Mouse (Mus musculus): ENCODE results near the gene Rhox2f.
"Not testable (repeated sequence)": the region's sequence is repeated elsewhere in the genome, so short reads cannot be mapped to it uniquely, and the experiment has no call there.

Gene Rhox2f

DNA sequence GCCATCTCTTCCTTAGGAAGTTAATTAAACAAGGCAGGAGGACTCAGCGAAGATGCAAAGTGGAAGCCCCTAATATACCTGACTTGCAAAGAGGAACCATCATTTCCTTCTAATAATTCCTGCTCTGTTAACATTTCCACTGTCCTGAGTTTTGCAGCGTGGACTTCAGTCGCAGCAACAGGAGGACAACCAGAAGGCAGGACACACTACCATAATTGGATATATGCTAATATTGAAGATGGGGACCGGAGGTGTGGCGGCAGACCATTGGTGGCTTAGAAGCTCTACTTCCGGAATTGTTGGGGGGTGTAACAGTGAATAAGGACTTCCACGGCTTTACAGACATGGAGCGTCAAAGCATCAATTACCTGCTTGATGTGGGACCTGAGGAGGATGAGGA is at the start of gene Rhox2f:
Gene Rhox2f (plus strand): TSS at position 301 of the 400 bp plus-strand sequence.
- not testable (repeated sequence) for DNase-seq

DNA sequence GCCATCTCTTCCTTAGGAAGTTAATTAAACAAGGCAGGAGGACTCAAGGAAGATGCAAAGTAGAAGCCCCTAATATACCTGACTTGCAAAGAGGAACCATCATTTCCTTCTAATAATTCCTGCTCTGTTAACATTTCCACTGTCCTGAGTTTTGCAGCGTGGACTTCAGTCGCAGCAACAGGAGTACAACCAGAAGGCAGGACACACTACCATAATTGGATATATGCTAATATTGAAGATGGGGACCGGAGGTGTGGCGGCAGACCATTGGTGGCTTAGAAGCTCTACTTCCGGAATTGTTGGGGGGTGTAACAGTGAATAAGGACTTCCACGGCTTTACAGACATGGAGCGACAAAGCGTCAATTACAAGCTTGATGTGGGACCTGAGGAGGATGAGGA is 41.1 kb upstream of the Rhox2f start, which contains the start of gene Rhox2e:
Gene Rhox2e (plus strand): TSS at position 301 of the 400 bp plus-strand sequence.
- not testable (repeated sequence) for DNase-seq

DNA sequence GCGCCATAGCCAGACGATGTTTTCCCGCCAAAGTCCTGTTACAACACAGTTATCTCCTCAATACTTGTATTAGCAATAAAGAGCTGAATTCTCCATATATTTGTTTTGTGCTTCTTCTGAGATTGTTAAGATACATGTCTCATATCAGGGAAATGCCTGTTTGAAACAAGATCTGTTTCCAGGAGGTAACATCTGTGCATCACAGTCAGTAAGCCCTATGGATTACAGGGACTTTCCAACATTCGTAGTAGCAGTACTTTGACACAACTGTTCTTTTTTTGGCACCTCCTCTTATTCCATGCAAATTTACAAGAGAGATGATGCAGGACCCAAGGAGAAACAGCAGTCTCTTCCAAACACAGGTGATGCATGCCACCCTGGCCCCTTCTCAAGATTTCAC is 29.5 kb upstream of the Rhox2f start, which contains the start of gene Rhox3e:
Gene Rhox3e (plus strand): TSS at position 301 of the 400 bp plus-strand sequence.
- not testable (repeated sequence) for DNase-seq

DNA sequence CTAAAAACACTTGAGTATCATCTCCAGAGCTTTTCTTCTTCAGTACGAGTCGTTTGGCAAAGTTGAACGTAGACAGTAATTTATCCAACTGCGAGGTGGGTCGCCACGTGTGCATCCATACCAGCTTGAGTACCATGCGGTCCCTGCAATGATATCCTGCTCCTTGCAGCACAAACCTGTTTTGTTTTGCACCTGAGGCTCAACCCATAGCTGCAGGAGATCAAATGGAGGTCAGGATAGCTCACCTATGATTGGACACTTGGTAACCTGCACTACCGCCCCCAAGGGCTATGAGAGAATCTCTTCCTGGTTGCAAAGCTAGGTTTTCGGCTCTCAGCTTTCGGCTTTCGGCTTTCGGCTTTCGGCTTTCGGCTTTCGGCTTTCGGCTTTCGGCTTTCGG is 14.1 kb upstream of the Rhox2f start, which contains the start of gene Rhox4e:
Gene Rhox4e (plus strand): TSS at position 301 of the 400 bp plus-strand sequence.
- DNase-seq, result not testable (repeated sequence)

DNA sequence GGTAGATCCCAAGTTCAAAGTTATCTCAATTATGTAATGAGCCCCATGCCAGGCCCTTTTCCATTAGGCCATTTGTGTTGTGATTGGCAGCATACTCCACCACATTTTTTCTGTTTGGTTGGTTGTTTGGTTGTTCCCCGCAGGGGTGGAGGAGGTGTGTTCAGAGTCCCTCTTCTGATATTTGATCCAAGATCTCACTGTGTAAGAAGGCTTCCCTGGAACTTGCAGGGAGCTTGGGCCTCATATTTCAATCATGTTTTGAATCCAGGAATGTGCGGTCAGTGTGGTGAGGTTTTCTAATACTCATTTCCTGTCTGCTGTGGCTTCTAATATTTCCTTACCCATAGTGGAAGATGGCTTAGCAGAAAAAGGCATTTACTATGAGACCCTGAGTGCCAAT is 1.4 kb downstream of the Rhox2f start:
- not testable (repeated sequence) for DNase-seq

DNA sequence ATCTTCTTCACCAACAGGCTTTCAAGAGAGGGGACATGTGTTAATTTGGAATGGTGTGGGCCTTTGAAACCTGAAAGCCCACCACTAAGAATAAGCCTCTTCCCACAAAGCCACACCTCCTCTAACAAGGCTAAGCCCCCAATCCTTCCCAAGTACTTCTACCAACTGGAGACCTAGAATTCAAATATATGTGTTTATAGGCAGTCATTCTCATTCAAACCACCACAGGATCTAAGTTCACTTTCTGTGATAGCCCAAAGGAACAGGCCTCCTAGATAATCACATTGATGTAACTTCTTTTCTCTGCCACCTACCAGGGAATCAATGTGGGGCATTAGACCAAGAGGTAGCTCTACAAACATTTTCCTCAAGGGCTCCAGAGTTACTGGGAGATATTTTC is 9.5 kb downstream of the Rhox2f start, which contains the start of gene Rhox3f:
Gene Rhox3f (plus strand): TSS at position 301 of the 400 bp plus-strand sequence.
- not testable (repeated sequence) for DNase-seq

DNA sequence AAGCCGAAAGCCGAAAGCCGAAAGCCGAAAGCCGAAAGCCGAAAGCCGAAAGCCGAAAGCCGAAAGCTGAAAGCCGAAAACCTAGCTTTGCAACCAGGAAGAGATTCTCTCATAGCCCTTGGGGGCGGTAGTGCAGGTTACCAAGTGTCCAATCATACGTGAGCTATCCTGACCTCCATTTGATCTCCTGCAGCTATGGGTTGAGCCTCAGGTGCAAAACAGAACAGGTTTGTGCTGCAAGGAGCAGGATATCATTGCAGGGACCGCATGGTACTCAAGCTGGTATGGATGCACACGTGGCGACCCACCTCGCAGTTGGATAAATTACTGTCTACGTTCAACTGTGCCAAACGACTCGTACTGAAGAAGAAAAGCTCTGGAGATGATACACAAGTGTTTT is 36.4 kb downstream of the Rhox2f start, which contains the start of gene Rhox4f:
Gene Rhox4f (minus strand): TSS at position 101 of the 400 bp plus-strand sequence.
- not testable (repeated sequence) for DNase-seq

All from right cerebral cortex, postnatal 25 days (tissue).